Mouse (Mus musculus) kidney, embryonic 14.5 days (tissue): ENCODE results near the gene Ttc27. TPM values are rescaled to one million over a fixed set of nuclear protein-coding genes. Genes with fewer than 3 reads are reported as not detected.

ENCODE experiments used
- ATAC-seq: fragments of 200-750 bp; cut with Nextera tagmentation; 2 replicates; pipeline ENCODE4 v1.8.0; 2017; ENCODE audit warnings: moderate number of reproducible peaks, mild to moderate bottlenecking, moderate TSS enrichment, moderate library complexity; ENCODE audit not compliant: low FRiP score, low TSS enrichment
- H3K27ac ChIP-seq: fragments of 300-500 bp; sonication (generic); 2 replicates; pipeline ENCODE4 v1.5.1; 2014; ENCODE audit warnings: low read depth, mild to moderate bottlenecking, low read length, moderate library complexity, mixed read lengths
- H3K27me3 ChIP-seq: fragments of 300-500 bp; sonication (generic); 2 replicates; pipeline ENCODE4 v1.6.1; 2014; ENCODE audit warnings: mild to moderate bottlenecking, low read length; ENCODE audit not compliant: control insufficient read depth, insufficient read depth
- H3K36me3 ChIP-seq: fragments of 300-500 bp; sonication (generic); 2 replicates; pipeline ENCODE4 v1.6.1; 2014; ENCODE audit warnings: low read length, mixed read lengths; ENCODE audit not compliant: control insufficient read depth, insufficient read depth
- H3K4me1 ChIP-seq: fragments of 300-500 bp; sonication (generic); 2 replicates; pipeline ENCODE4 v1.6.1; 2014; ENCODE audit warnings: low read length, mixed read lengths; ENCODE audit not compliant: control insufficient read depth, insufficient read depth
- H3K4me2 ChIP-seq: fragments of 300-500 bp; sonication (generic); replicated peaks from 2 replicates; pipeline ENCODE4 v1.6.1; 2014; ENCODE audit warnings: low read depth, mild to moderate bottlenecking, low read length
- H3K4me3 ChIP-seq: fragments of 300-500 bp; sonication (generic); 2 replicates; pipeline ENCODE4 v1.5.1; 2014; ENCODE audit warnings: mild to moderate bottlenecking, low read length
- H3K9ac ChIP-seq: fragments of 300-500 bp; sonication (generic); 2 replicates; pipeline ENCODE4 v1.6.1; 2014; ENCODE audit warnings: low read depth, mild to moderate bottlenecking, low read length, moderate library complexity
- H3K9me3 ChIP-seq: fragments of 300-500 bp; sonication (generic); 2 replicates; pipeline ENCODE4 v1.6.1; 2016; ENCODE audit warnings: low read length; ENCODE audit not compliant: control insufficient read depth
- WGBS: fragments of 180-500 bp; shearing (Covaris S2); extraction: QIAGEN DNeasy Blood & Tissue Kit; methylation state at CpG from one replicate; pipeline ENCODE4 v1.1.7; 2014; 5-methylcytosine and 5-hydroxymethylcytosine counted together
- polyA plus RNA-seq: library from polyadenylated mRNA; unstranded; fragments of >200 nt; fragmentation: Nextera tagmentation; extraction: Ambion mirVana; gene quantifications from 2 replicates; pipeline ENCODE4 v1.2.1, GENCODE M21; 2014

The Ttc27 gene
- polyA plus RNA-seq, 1 experiment from 2014 or later = 32.4 TPM

DNA sequence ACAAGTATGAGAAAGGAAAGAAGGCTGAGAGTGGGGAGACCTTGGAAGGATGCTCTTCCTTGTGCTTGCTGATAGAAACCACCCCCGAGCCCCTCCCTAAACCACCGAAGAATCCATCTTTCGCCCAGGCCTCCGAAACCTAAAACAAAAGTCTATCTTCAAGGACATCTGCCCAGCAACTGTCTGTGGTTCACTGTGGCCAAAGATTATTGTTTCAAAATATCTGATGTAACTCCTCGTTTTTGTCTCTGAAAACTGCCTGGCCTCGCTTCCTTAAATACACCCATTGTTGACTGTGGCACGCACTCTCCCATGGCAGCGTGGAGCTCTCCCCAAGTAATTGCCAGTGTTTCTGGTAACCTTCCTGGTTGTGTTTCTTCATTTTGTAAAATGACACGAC lies 155.0 kb downstream of the Ttc27 start:
- H3K27ac ChIP-seq = no peak overlapping the region
- ATAC-seq = no peak
- no peaks in the 10 kb centered on the region for H3K27me3 ChIP-seq
- H3K9ac ChIP-seq = no peak overlapping the region
- WGBS = 84% methylated on average over 9 of the region's 9 CpGs
- no peaks in the 10 kb centered on the region for H3K9me3 ChIP-seq
- H3K4me1 ChIP-seq = peaks cover 35% of the 10 kb centered on the region
- H3K4me2 ChIP-seq = no peak overlapping the region
- H3K4me3 ChIP-seq = no peak overlapping the region
- no peaks in the 10 kb centered on the region for H3K36me3 ChIP-seq

DNA sequence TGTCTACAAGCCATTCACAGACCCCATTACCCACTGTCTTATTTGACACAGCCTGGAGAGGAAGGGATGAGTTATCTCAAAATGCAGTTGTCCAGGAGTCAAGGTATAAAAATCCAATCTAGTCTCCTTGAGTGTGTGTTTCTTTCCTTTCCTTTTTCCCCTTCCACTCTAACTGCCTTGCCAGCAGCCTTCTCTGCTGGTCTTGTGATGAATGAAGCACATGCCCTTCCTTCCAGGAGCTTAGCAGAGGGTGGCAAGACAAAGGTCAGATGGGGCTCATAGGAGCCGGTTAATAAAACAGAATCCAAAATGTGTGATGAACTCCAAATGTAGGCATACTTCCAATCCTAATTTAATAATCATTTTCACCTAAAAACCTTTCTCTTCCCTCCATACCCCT lies 156.2 kb downstream of the Ttc27 start:
- Histone ChIP-seq H3K9ac (no peak overlapping the region), H3K4me3 (no peak overlapping the region), H3K9me3 (no peaks in the 10 kb centered on the region), H3K4me2 (no peak overlapping the region), H3K36me3 (no peaks in the 10 kb centered on the region), H3K27ac (no peak overlapping the region), H3K4me1 (peaks cover 24% of the 10 kb centered on the region), H3K27me3 (no peaks in the 10 kb centered on the region)
- 79% methylated on average over 1 of the region's 1 CpGs for WGBS
- no peak for ATAC-seq

GRCm38 (mm10) chr17:74875740-74876139 lies 158.2 kb downstream of the Ttc27 start:
- Histone ChIP-seq H3K4me3 (no peak overlapping the region), H3K9ac (no peak overlapping the region), H3K4me2 (no peak overlapping the region), H3K4me1 (peaks cover 5% of the 10 kb centered on the region), H3K27me3 (no peaks in the 10 kb centered on the region), H3K36me3 (no peaks in the 10 kb centered on the region), H3K9me3 (no peaks in the 10 kb centered on the region), H3K27ac (no peak overlapping the region)
- 79% methylated on average over 5 of the region's 5 CpGs for WGBS
- no peak for ATAC-seq

- 67% methylated on average over 10 of the region's 10 CpGs for WGBS
- H3K4me2 ChIP-seq = no peak overlapping the region
- H3K27ac ChIP-seq = no peak overlapping the region
- H3K27me3 ChIP-seq = no peaks in the 10 kb centered on the region
- no peak overlapping the region for H3K4me3 ChIP-seq
- H3K36me3 ChIP-seq = no peaks in the 10 kb centered on the region
- ATAC-seq = no peak
- H3K9ac ChIP-seq = no peak overlapping the region
- H3K4me1 ChIP-seq = no peaks in the 10 kb centered on the region
- H3K9me3 ChIP-seq = no peaks in the 10 kb centered on the region
These were observed 159.4 kb downstream of the Ttc27 start for GRCm38 (mm10) chr17:74876954-74877353.

DNA sequence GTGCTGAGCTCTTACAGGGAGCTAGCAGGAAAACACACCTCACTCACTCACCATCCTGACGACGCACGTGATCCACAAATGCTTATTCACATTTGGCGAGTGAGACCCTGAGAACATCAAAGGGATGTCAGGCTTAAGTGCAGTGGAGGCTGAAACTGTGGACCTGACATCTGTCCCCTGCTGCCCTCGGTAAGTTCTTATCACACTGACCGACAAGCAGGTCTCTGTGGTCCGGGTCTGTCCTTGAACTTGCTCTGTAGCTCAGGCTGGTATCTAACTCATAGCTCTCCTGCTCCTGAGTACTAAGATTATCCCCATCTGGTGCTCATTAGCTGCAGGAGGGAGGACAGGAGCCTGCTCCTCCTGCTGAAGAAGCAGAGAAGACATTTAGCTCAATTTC lies 162.2 kb downstream of the Ttc27 start:
- H3K9me3 ChIP-seq = no peaks in the 10 kb centered on the region
- no peak overlapping the region for H3K9ac ChIP-seq
- no peak for ATAC-seq
- H3K27me3 ChIP-seq = no peaks in the 10 kb centered on the region
- WGBS = 32% methylated on average over 7 of the region's 7 CpGs
- no peak overlapping the region for H3K4me2 ChIP-seq
- H3K27ac ChIP-seq = no peak overlapping the region
- H3K4me1 ChIP-seq = no peaks in the 10 kb centered on the region
- no peaks in the 10 kb centered on the region for H3K36me3 ChIP-seq
- no peak overlapping the region for H3K4me3 ChIP-seq

DNA sequence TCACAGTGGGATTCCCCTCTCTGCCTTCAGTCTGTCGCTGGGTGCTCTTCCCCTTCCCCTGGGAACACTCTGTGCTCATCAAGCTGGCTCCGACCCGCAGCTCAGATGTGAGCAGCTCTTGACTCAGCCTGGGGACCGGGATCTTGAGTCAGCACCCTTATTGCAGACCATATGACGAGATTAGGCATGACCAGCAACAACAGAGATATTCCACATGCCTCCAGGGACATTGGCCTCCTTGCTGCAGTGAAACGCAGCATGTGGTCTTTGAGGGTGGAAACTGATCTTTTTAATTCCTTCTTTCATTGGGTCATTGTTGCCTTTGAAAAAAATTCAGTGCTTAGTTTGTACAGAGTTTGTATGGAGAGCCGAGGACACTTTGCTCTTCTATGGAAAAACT lies 169.5 kb downstream of the Ttc27 start:
- Histone ChIP-seq H3K9me3 (no peaks in the 10 kb centered on the region), H3K27me3 (no peaks in the 10 kb centered on the region), H3K4me3 (no peak overlapping the region), H3K4me1 (0 out of 2 replicates have a peak, but pooled peaks cover 4% of the 10 kb centered on the region), H3K27ac (no peak overlapping the region), H3K4me2 (no peak overlapping the region), H3K36me3 (no peaks in the 10 kb centered on the region), H3K9ac (no peak overlapping the region)
- 77% methylated on average over 7 of the region's 7 CpGs for WGBS
- ATAC-seq = no peak

DNA sequence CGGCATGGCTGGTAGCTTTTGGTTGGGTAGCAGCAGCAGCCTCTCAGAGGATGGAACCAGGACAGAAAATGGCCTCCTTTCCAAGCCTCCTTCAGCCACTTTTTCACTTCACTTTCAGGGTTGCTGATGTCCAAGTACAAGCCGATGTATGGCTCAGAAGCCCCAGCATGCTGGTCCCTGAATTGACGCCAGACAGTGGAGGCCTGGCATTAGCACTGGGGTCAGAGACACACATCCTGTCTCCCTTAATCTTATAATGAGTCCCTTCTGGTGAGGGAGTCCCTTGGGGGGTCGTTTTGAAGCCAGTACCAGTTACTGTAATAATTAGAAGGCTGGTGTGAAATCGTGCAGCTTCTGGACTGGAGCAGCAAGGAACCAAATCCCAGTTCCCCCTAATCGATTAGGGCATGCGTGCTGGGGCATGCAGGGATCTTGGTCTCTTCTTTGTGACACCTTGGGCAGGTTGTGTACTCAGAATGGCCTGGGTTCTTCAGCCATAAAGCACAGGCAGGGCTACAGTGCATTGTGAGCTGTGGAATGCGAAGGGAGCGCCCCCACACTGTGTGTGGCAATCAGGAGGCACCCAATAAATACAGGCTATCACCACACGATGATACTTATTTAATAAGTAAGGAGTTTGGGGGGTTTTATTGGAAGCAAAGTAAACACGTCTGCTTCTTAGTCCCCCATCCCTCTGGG lies 171.5 kb downstream of the Ttc27 start:
- no peak overlapping the region for H3K9ac ChIP-seq
- H3K4me1 ChIP-seq = 0 out of 2 replicates have a peak, but pooled peaks cover 4% of the 10 kb centered on the region
- ATAC-seq = no peak
- H3K36me3 ChIP-seq = no peaks in the 10 kb centered on the region
- H3K27me3 ChIP-seq = no peaks in the 10 kb centered on the region
- WGBS = 78% methylated on average over 11 of the region's 11 CpGs
- no peak overlapping the region for H3K27ac ChIP-seq
- no peaks in the 10 kb centered on the region for H3K9me3 ChIP-seq
- no peak overlapping the region for H3K4me3 ChIP-seq
- H3K4me2 ChIP-seq = no peak overlapping the region

DNA sequence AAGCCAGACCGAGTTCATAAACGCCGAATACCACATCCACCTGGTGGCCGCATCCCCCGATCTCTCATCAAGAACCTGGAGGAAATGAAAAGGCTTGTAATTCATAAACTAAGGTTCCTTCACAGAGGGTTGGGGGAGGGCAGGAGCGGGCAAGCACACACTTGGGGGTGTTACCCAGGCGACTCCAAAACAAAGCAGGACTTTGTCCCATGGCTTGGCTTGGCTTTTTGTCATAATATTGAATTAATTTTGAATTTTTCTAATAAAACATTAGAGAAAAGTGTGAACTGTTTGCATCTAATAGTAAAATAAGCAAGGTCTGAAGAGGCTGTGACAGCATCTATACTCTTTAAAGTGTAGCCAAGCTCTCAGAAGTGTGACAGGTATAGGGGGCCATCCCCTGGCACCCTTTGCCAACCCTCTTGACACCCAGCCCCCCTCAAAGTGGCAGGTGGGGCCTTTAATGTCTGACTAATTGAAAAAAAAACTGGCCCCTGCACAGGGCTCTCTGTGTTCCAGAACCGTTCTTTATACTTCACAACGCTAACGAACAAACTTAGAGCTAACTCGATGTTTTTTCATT lies 172.1 kb downstream of the Ttc27 start:
- WGBS = 77% methylated on average over 11 of the region's 11 CpGs
- Histone ChIP-seq H3K9me3 (no peaks in the 10 kb centered on the region), H3K4me1 (0 out of 2 replicates have a peak, but pooled peaks cover 4% of the 10 kb centered on the region), H3K27ac (no peak overlapping the region), H3K36me3 (no peaks in the 10 kb centered on the region), H3K4me3 (no peak overlapping the region), H3K9ac (no peak overlapping the region), H3K4me2 (no peak overlapping the region), H3K27me3 (no peaks in the 10 kb centered on the region)
- no peak for ATAC-seq

GRCm38 (mm10) chr17:74902453-74902852 lies 184.9 kb downstream of the Ttc27 start:
- peaks cover 5% of the 10 kb centered on the region for H3K9me3 ChIP-seq
- WGBS = 93% methylated on average over 7 of the region's 7 CpGs
- H3K36me3 ChIP-seq = no peaks in the 10 kb centered on the region
- ATAC-seq = no peak
- no peaks in the 10 kb centered on the region for H3K4me1 ChIP-seq
- H3K9ac ChIP-seq = no peak overlapping the region
- H3K4me2 ChIP-seq = no peak overlapping the region
- H3K4me3 ChIP-seq = no peak overlapping the region
- H3K27ac ChIP-seq = no peak overlapping the region
- H3K27me3 ChIP-seq = no peaks in the 10 kb centered on the region
